Mouse (Mus musculus) liver, embryonic 15.5 days (tissue): ENCODE measurements at regions not wholly inside any gene's neighbourhood (a gene's known extent, or its start where the extent isn't known, plus 50 kb on each side); places are given as distances from the start of the nearest gene placed in this dataset.
"Not testable (repeated sequence)": the region's sequence is repeated elsewhere in the genome, so short reads cannot be mapped to it uniquely, and the experiment has no call there.

Experiments used
- ATAC-seq: fragments of 200-750 bp; cut with Nextera tagmentation; 2 replicates; pipeline ENCODE4 v1.8.0; 2017; ENCODE audit warnings: moderate number of reproducible peaks, mild to moderate bottlenecking, moderate library complexity; ENCODE audit not compliant: insufficient read depth
- H3K27ac ChIP-seq: fragments of 300-500 bp; sonication (generic); replicated peaks from 2 replicates; pipeline ENCODE4 v1.5.1; 2015; ENCODE audit warnings: mild to moderate bottlenecking, inconsistent platforms
- H3K27me3 ChIP-seq: fragments of 300-500 bp; sonication (generic); 2 replicates; pipeline ENCODE4 v1.6.1; 2015; ENCODE audit warnings: mild to moderate bottlenecking, inconsistent platforms
- H3K36me3 ChIP-seq: fragments of 300-500 bp; sonication (generic); replicated peaks from 2 replicates; pipeline ENCODE4 v1.6.1; 2015; ENCODE audit warnings: moderate library complexity, mild to moderate bottlenecking, inconsistent platforms
- H3K4me1 ChIP-seq: fragments of 300-500 bp; sonication (generic); replicated peaks from 2 replicates; pipeline ENCODE4 v1.6.1; 2015; ENCODE audit warnings: inconsistent platforms
- H3K4me2 ChIP-seq: fragments of 300-500 bp; sonication (generic); 2 replicates; pipeline ENCODE4 v1.6.1; 2015; ENCODE audit warnings: moderate library complexity, mild to moderate bottlenecking, inconsistent platforms
- H3K4me3 ChIP-seq: fragments of 300-500 bp; sonication (generic); replicated peaks from 2 replicates; pipeline ENCODE4 v1.5.1; 2015; ENCODE audit warnings: mild to moderate bottlenecking, inconsistent platforms
- H3K9ac ChIP-seq: fragments of 300-500 bp; sonication (generic); 2 replicates; pipeline ENCODE4 v1.6.1; 2015; ENCODE audit warnings: moderate library complexity, mild to moderate bottlenecking, inconsistent platforms
- H3K9me3 ChIP-seq: fragments of 300-500 bp; sonication (generic); replicated peaks from 2 replicates; pipeline ENCODE4 v1.6.1; 2016; ENCODE audit warnings: inconsistent platforms
- WGBS: fragments of 180-500 bp; shearing (Covaris S2); methylation state at CpG from one replicate; pipeline ENCODE4 v1.1.7; 2015; ENCODE audit warnings: mixed read lengths; ENCODE audit not compliant: insufficient replicate concordance; 5-methylcytosine and 5-hydroxymethylcytosine counted together

DNA sequence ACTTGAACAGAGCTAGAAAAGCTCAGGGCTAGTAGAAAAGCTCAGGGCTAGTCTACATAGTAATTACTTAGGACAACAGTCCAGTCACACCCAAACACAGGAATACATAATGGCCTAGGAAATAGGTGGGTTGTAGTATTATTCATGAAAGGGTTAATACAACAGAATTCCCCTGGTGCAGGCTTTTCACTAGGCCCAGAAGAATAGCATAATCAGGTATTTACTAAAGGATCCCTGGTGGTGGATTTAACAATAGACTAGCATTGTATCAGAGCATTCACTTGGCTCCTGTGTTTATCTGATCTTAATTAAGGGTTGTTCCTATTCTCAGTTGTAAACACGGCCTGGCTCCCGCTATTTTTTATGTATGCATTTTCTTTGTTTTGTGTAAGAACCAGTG, 1206.5 kb downstream of the 9330182O14Rik start:
- not testable (repeated sequence) for H3K4me1 ChIP-seq, H3K4me2 ChIP-seq
- WGBS, result 71% methylated on average over 2 of the region's 2 CpGs

GRCm38 (mm10) chr15:41345554-41345953, 1211.4 kb downstream of the 9330182O14Rik start:
- ATAC-seq, result no peak
- Histone ChIP-seq H3K9me3 (no peaks in the 10 kb centered on the region), H3K4me2 (no peak overlapping the region), H3K4me3 (no peak overlapping the region), H3K4me1 (no peaks in the 10 kb centered on the region), H3K27ac (no peak overlapping the region), H3K27me3 (no peaks in the 10 kb centered on the region), H3K36me3 (no peaks in the 10 kb centered on the region), H3K9ac (no peak overlapping the region)
- WGBS, result 71% methylated on average over 2 of the region's 2 CpGs

More for the DNA sequence above, 1206.5 kb downstream of the 9330182O14Rik start:
- not testable (repeated sequence) for H3K9ac ChIP-seq, H3K4me3 ChIP-seq, H3K27me3 ChIP-seq, H3K36me3 ChIP-seq, H3K27ac ChIP-seq, H3K9me3 ChIP-seq, ATAC-seq

GRCm38 (mm10) chr15:41347221-41347620, 1213.1 kb downstream of the 9330182O14Rik start:
- Histone ChIP-seq H3K27ac (no peak overlapping the region), H3K4me1 (no peaks in the 10 kb centered on the region), H3K4me2 (no peak overlapping the region), H3K36me3 (no peaks in the 10 kb centered on the region), H3K4me3 (no peak overlapping the region), H3K27me3 (no peaks in the 10 kb centered on the region), H3K9ac (no peak overlapping the region), H3K9me3 (no peaks in the 10 kb centered on the region)
- ATAC-seq, result no peak
- WGBS, result 66% methylated on average over 5 of the region's 5 CpGs

DNA sequence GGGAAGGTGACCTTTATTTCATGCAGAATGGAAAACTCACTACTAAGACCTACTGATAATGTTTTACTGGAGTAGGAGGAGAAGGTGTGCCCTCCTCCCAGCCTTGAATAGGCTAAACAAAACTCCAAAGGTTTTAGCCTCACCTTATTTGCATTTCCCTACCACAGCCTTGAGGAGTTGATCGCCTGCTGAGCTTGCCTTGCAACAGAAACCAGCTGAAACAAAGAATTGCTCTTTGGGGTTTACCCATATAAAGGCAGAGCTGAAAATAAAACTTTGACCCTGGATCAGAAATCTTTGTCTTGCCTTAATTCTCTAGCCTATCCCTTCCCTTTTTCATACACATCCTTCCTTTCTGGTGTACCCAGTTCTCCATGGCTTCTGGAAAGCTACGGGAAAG, 1218.0 kb downstream of the 9330182O14Rik start:
- Histone ChIP-seq H3K9me3 (no peaks in the 10 kb centered on the region), H3K4me3 (no peak overlapping the region), H3K27me3 (no peaks in the 10 kb centered on the region), H3K4me2 (no peak overlapping the region), H3K9ac (no peak overlapping the region), H3K27ac (no peak overlapping the region), H3K36me3 (no peaks in the 10 kb centered on the region), H3K4me1 (no peaks in the 10 kb centered on the region)
- 48% methylated on average over 2 of the region's 2 CpGs for WGBS
- no peak for ATAC-seq

DNA sequence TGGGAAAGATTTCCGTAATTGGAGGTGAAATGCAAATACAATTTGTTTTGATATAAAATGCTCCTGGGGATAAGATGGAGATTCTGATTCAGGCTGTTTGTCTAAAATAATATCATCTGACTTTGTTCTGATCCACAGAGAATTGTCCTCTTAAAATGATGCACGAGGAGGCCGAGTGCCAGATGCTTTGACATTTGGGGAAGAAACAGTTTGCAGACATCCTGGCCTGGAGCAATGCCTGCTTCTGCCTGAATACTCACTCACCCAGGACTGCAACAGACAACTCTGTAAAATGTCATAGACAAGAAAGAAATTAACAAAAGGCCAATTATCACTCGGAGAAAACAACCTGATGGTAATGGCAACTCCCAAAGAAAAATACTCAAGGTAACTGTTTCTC, 1225.1 kb downstream of the 9330182O14Rik start:
- H3K27ac ChIP-seq, result no peak overlapping the region
- ATAC-seq, result no peak
- no peak overlapping the region for H3K9ac ChIP-seq
- no peaks in the 10 kb centered on the region for H3K9me3 ChIP-seq
- H3K4me1 ChIP-seq, result no peaks in the 10 kb centered on the region
- H3K27me3 ChIP-seq, result no peaks in the 10 kb centered on the region
- 57% methylated on average over 4 of the region's 4 CpGs for WGBS
- H3K4me3 ChIP-seq, result no peak overlapping the region
- H3K4me2 ChIP-seq, result no peak overlapping the region
- H3K36me3 ChIP-seq, result no peaks in the 10 kb centered on the region

DNA sequence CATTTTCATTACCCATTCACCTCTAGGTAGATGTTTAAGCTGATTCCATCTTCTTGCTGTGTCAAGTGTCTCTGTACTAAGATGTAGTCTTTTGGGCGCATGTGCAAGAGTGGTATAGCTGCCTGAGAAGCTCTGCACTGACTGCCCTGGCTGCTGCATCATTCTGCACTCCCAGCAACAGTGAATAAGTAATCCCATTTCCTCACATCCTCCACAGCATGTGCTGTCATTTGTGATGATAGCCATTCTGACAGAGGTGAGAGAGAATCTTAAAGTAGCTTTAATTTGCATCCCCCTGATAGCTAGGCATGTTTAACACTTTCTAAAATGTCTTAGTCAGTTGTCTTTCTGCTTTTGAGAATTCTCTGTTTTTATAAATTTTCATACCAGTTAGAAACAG, 1240.5 kb downstream of the 9330182O14Rik start:
- WGBS, result 57% methylated on average over 1 of the region's 1 CpGs
- no peaks in the 10 kb centered on the region for H3K4me1 ChIP-seq
- no peak overlapping the region for H3K27ac ChIP-seq
- no peak overlapping the region for H3K4me3 ChIP-seq
- no peak for ATAC-seq
- H3K9me3 ChIP-seq, result no peaks in the 10 kb centered on the region
- no peaks in the 10 kb centered on the region for H3K27me3 ChIP-seq
- H3K4me2 ChIP-seq, result no peak overlapping the region
- no peaks in the 10 kb centered on the region for H3K36me3 ChIP-seq
- H3K9ac ChIP-seq, result no peak overlapping the region

GRCm38 (mm10) chr15:41375906-41376305, 1241.7 kb downstream of the 9330182O14Rik start:
- H3K36me3 ChIP-seq, result no peaks in the 10 kb centered on the region
- no peaks in the 10 kb centered on the region for H3K4me1 ChIP-seq

DNA sequence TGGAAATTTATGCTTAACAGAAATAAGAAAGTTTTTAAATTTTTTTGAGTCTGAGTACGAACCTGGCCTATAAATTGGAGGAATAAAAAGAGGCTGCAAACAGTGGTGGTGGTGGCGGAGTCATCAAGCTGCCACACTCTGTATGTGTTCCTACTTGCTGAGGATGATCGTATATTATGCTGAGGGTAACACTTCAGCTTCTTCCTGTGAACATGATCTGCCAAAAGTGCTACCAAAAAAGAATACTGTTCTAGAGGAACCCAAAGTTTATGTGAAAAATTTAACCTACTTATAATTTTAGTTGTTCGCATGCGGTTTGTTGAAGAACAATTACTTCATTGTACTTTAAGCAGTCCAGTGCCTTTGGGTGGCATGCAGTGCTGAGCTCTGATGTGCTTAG, 1245.5 kb downstream of the 9330182O14Rik start:
- H3K9ac ChIP-seq, result no peak overlapping the region
- no peaks in the 10 kb centered on the region for H3K4me1 ChIP-seq
- no peak overlapping the region for H3K27ac ChIP-seq
- H3K4me3 ChIP-seq, result no peak overlapping the region
- H3K9me3 ChIP-seq, result no peaks in the 10 kb centered on the region
- ATAC-seq, result no peak
- H3K4me2 ChIP-seq, result no peak overlapping the region
- no peaks in the 10 kb centered on the region for H3K36me3 ChIP-seq
- 69% methylated on average over 5 of the region's 5 CpGs for WGBS
- no peaks in the 10 kb centered on the region for H3K27me3 ChIP-seq

More at GRCm38 (mm10) chr15:41375906-41376305, 1241.7 kb downstream of the 9330182O14Rik start:
- Histone ChIP-seq H3K27ac (no peak overlapping the region), H3K4me3 (no peak overlapping the region), H3K27me3 (no peaks in the 10 kb centered on the region), H3K9ac (no peak overlapping the region), H3K9me3 (no peaks in the 10 kb centered on the region), H3K4me2 (no peak overlapping the region)
- no peak for ATAC-seq
- WGBS, result 67% methylated on average over 4 of the region's 4 CpGs

- WGBS, result 66% methylated on average over 7 of the region's 7 CpGs
- no peak for ATAC-seq
- H3K9me3 ChIP-seq, result no peaks in the 10 kb centered on the region
These were observed 1246.3 kb downstream of the 9330182O14Rik start for GRCm38 (mm10) chr15:41380429-41380828.

DNA sequence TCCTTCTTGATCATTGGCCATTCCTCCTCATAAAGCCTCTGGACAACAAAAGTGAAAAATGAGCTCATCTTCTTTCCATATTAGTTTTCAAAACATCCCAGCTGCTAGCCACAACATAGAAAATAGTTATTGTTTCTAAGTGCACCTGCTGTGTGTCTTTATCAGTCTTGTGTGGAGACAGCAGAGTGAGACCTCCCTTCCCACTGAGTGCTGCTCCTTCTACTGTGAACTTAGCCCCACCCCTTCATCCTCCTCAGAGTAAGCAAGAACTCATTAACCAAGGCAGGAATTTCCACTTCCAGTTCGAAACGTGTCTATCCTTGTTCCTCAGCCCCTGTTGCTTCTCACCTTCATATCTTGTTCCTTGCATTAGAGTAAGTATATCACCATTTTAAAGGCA, 1256.5 kb downstream of the 9330182O14Rik start:
- no peak for ATAC-seq
- no peak overlapping the region for H3K4me3 ChIP-seq
- no peaks in the 10 kb centered on the region for H3K9me3 ChIP-seq
- H3K9ac ChIP-seq, result no peak overlapping the region
- no peaks in the 10 kb centered on the region for H3K4me1 ChIP-seq
- H3K36me3 ChIP-seq, result no peaks in the 10 kb centered on the region
- WGBS, result 26% methylated on average over 2 of the region's 2 CpGs
- H3K4me2 ChIP-seq, result no peak overlapping the region
- H3K27me3 ChIP-seq, result no peaks in the 10 kb centered on the region
- no peak overlapping the region for H3K27ac ChIP-seq

More at GRCm38 (mm10) chr15:41380429-41380828, 1246.3 kb downstream of the 9330182O14Rik start:
- no peaks in the 10 kb centered on the region for H3K36me3 ChIP-seq
- no peaks in the 10 kb centered on the region for H3K4me1 ChIP-seq
- no peak overlapping the region for H3K4me3 ChIP-seq
- H3K9ac ChIP-seq, result no peak overlapping the region
- H3K4me2 ChIP-seq, result no peak overlapping the region
- no peaks in the 10 kb centered on the region for H3K27me3 ChIP-seq
- no peak overlapping the region for H3K27ac ChIP-seq
